Mouse (Mus musculus): ENCODE measurements around the gene Upb1.
"Not testable (repeated sequence)": the region's sequence is repeated elsewhere in the genome, so short reads cannot be mapped to it uniquely, and the experiment has no call there.

Upb1 gene

GRCm38 (mm10) chr10:75400958-75401357, at the start of gene Upb1:
Gene Upb1 (plus strand): TSS chr10:75401115.
- no peak for DNase-seq (ENCODE audit: low spot score in 2 of 2)

- no peak for DNase-seq (ENCODE audit: low spot score in 2 of 2)
Measured at GRCm38 (mm10) chr10:75352541-75352940, 48.4 kb upstream of the Upb1 start.

- not testable (repeated sequence) for DNase-seq (ENCODE audit: low spot score in 2 of 2)
Measured at GRCm38 (mm10) chr10:75353838-75354241, 47.1 kb upstream of the Upb1 start.

- DNase-seq (ENCODE audit: low spot score in 2 of 2) = no peak
Measured at GRCm38 (mm10) chr10:75355341-75355740, 45.6 kb upstream of the Upb1 start.

GRCm38 (mm10) chr10:75364214-75364690, 36.7 kb upstream of the Upb1 start:
- not testable (repeated sequence) for DNase-seq (ENCODE audit: low spot score in 2 of 2)

- no peak for DNase-seq (ENCODE audit: low spot score in 2 of 2)
Measured at GRCm38 (mm10) chr10:75364796-75365195, 36.1 kb upstream of the Upb1 start.

GRCm38 (mm10) chr10:75365231-75365633, 35.7 kb upstream of the Upb1 start:
- DNase-seq (ENCODE audit: low spot score in 2 of 2) = no peak

- not testable (repeated sequence) for DNase-seq (ENCODE audit: low spot score in 2 of 2)
Measured at GRCm38 (mm10) chr10:75373655-75374351, 27.1 kb upstream of the Upb1 start.

- DNase-seq (ENCODE audit: low spot score in 2 of 2) = no peak
Measured at GRCm38 (mm10) chr10:75378688-75379087, 22.2 kb upstream of the Upb1 start.

- no peak for DNase-seq (ENCODE audit: low spot score in 2 of 2)
Measured at GRCm38 (mm10) chr10:75390156-75390555, 10.8 kb upstream of the Upb1 start.

GRCm38 (mm10) chr10:75390832-75391231, 10.1 kb upstream of the Upb1 start:
- no peak for DNase-seq (ENCODE audit: low spot score in 2 of 2)

GRCm38 (mm10) chr10:75394796-75395195, 6.1 kb upstream of the Upb1 start:
- no peak for DNase-seq (ENCODE audit: low spot score in 2 of 2)

- DNase-seq (ENCODE audit: low spot score in 2 of 2) = no peak
Measured at GRCm38 (mm10) chr10:75396966-75397365, 3.9 kb upstream of the Upb1 start.

GRCm38 (mm10) chr10:75405916-75406315, 5.0 kb downstream of the Upb1 start:
- DNase-seq (ENCODE audit: low spot score in 2 of 2) = no peak

GRCm38 (mm10) chr10:75406755-75407154, 5.8 kb downstream of the Upb1 start:
- no peak for DNase-seq (ENCODE audit: low spot score in 2 of 2)

GRCm38 (mm10) chr10:75407741-75408140, 6.8 kb downstream of the Upb1 start:
- no peak for DNase-seq (ENCODE audit: low spot score in 2 of 2)

- DNase-seq (ENCODE audit: low spot score in 2 of 2) = not testable (repeated sequence)
Measured at GRCm38 (mm10) chr10:75411343-75412113, 10.6 kb downstream of the Upb1 start.

GRCm38 (mm10) chr10:75412114-75413103, 11.5 kb downstream of the Upb1 start:
- no peak for DNase-seq (ENCODE audit: low spot score in 2 of 2)

GRCm38 (mm10) chr10:75414925-75415324, 14.0 kb downstream of the Upb1 start:
- DNase-seq (ENCODE audit: low spot score in 2 of 2) = no peak

- DNase-seq (ENCODE audit: low spot score in 2 of 2) = no peak
Measured at GRCm38 (mm10) chr10:75417363-75418042, 16.6 kb downstream of the Upb1 start.

- no peak for DNase-seq (ENCODE audit: low spot score in 2 of 2)
Measured at GRCm38 (mm10) chr10:75418747-75419146, 17.8 kb downstream of the Upb1 start.

Measured in spleen, postnatal 10 days (tissue).